Mouse (Mus musculus): ENCODE measurements around the gene Mcemp1.
A peak's percentile ranks its signal among the peaks of the same experiment; 100 is the strongest.

Mcemp1 gene

GRCm38 (mm10) chr8:3670388-3670787 lies 4.8 kb downstream of the Mcemp1 start:
- DNase-seq (ENCODE audit: extremely low read depth, insufficient read length, low spot score) = peak; percentile 26

GRCm38 (mm10) chr8:3671980-3672491 lies 6.5 kb downstream of the Mcemp1 start, which contains the start of gene Fcor:
Gene Fcor (minus strand): TSS chr8:3672362.
- peak; percentile 62 for DNase-seq (ENCODE audit: extremely low read depth, insufficient read length, low spot score)

- DNase-seq (ENCODE audit: extremely low read depth, insufficient read length, low spot score) = peak; percentile 18
These were observed 9.1 kb downstream of the Mcemp1 start for GRCm38 (mm10) chr8:3674671-3675070.

- DNase-seq (ENCODE audit: extremely low read depth, insufficient read length, low spot score) = peak; percentile 94
These were observed 10.8 kb downstream of the Mcemp1 start, which contains the start of gene Trappc5 for GRCm38 (mm10) chr8:3676131-3676992. Gene Trappc5 (plus strand): TSS chr8:3676299.

GRCm38 (mm10) chr8:3676993-3677579 lies 11.5 kb downstream of the Mcemp1 start:
- DNase-seq (ENCODE audit: extremely low read depth, insufficient read length, low spot score) = no peak

- DNase-seq (ENCODE audit: extremely low read depth, insufficient read length, low spot score) = no peak
These were observed 13.3 kb downstream of the Mcemp1 start for GRCm38 (mm10) chr8:3678831-3679230.

- DNase-seq (ENCODE audit: extremely low read depth, insufficient read length, low spot score) = peak; percentile 15
These were observed 13.7 kb downstream of the Mcemp1 start for GRCm38 (mm10) chr8:3679236-3679635.

- no peak for DNase-seq (ENCODE audit: extremely low read depth, insufficient read length, low spot score)
These were observed 14.1 kb downstream of the Mcemp1 start for GRCm38 (mm10) chr8:3679656-3680055.

- DNase-seq (ENCODE audit: extremely low read depth, insufficient read length, low spot score) = no peak
These were observed 16.9 kb downstream of the Mcemp1 start for GRCm38 (mm10) chr8:3682435-3682834.

GRCm38 (mm10) chr8:3683408-3684176 lies 18.0 kb downstream of the Mcemp1 start:
- DNase-seq (ENCODE audit: extremely low read depth, insufficient read length, low spot score) = peak; percentile 37

- no peak for DNase-seq (ENCODE audit: extremely low read depth, insufficient read length, low spot score)
These were observed 19.0 kb downstream of the Mcemp1 start for GRCm38 (mm10) chr8:3684530-3684929.

GRCm38 (mm10) chr8:3685422-3685821 lies 19.9 kb downstream of the Mcemp1 start:
- DNase-seq (ENCODE audit: extremely low read depth, insufficient read length, low spot score) = no peak

- DNase-seq (ENCODE audit: extremely low read depth, insufficient read length, low spot score) = no peak
These were observed 22.0 kb downstream of the Mcemp1 start for GRCm38 (mm10) chr8:3687537-3687936.

- no peak for DNase-seq (ENCODE audit: extremely low read depth, insufficient read length, low spot score)
These were observed 25.2 kb downstream of the Mcemp1 start for GRCm38 (mm10) chr8:3690774-3691173.

GRCm38 (mm10) chr8:3694121-3694520 lies 28.6 kb downstream of the Mcemp1 start, which contains the start of gene Fcer2a:
Gene Fcer2a (minus strand): TSS chr8:3694175.
- no peak for DNase-seq (ENCODE audit: extremely low read depth, insufficient read length, low spot score)

GRCm38 (mm10) chr8:3701491-3701890 lies 35.9 kb downstream of the Mcemp1 start:
- no peak for DNase-seq (ENCODE audit: extremely low read depth, insufficient read length, low spot score)

GRCm38 (mm10) chr8:3705711-3706110 lies 40.2 kb downstream of the Mcemp1 start:
- no peak for DNase-seq (ENCODE audit: extremely low read depth, insufficient read length, low spot score)

GRCm38 (mm10) chr8:3707611-3708010 lies 42.1 kb downstream of the Mcemp1 start:
- no peak for DNase-seq (ENCODE audit: extremely low read depth, insufficient read length, low spot score)

- DNase-seq (ENCODE audit: extremely low read depth, insufficient read length, low spot score) = no peak
These were observed 44.8 kb downstream of the Mcemp1 start for GRCm38 (mm10) chr8:3710312-3710711.

GRCm38 (mm10) chr8:3711646-3712045 lies 46.1 kb downstream of the Mcemp1 start:
- DNase-seq (ENCODE audit: extremely low read depth, insufficient read length, low spot score) = no peak
